Comparison of ENCODE assay signal across 8 mouse cellular contexts in the genomic region with DNA sequence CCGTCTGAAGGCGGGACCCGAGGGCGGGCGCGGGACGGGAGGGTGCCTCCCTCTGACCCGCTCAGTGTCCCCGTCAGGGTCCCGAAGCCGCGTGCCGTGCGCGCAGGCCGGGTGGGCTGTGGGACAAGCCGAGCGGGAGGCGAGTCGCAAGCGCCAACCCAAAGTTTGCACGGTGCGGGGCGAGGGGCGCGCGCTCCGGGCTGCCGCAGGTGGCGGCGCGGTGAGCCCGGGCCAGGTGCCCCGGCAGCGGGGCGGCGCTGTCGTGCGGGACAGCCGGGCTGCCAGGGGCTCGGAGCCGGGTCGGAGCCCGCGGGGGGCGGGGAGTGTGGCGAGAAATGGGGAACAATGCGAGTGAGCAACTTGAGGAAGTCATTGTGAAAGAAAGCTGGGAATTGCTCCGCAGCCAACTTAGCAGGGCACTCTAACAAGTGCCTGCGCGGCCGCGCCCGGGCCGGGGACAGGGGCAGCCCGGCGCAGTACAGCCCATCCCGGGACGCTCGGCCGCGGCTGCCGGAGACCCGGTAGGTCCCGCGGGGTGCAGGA. TPM values are rescaled to one million over a fixed set of nuclear protein-coding genes. Genes with fewer than 3 reads are reported as not detected.
DNase-seq lines count a peak whose midpoint lies in the region.

No protein-coding gene starts in this region.

- DNase-seq in B cell, adult 2 months: peak; percentile 92 to 93
- DNase-seq in adrenal gland, postnatal 14 days: peak; percentile 72
- peak; percentile 7 for DNase-seq in forelimb bud, embryonic 11.5 days (ENCODE audit: low read depth, low spot score)
- DNase-seq in heart, postnatal 4 days: peak; percentile 39
- peak; percentile 32 to 36 for DNase-seq in layer of hippocampus, postnatal 14 days (ENCODE audit: low spot score in 2 of 2)
- peak; percentile 84 for DNase-seq in lung, postnatal 36 days
- DNase-seq in ovary, postnatal 36 days (ENCODE audit: low spot score): peak; percentile 57
- peak; percentile 91 for DNase-seq in thymus, postnatal 25 days

RNA-seq across cellular contexts. Expression of a gene that starts 1.1 kb away (rescaled TPM):
- total RNA-seq in adrenal gland, postnatal 14 days (2021): 6.3 and 23.4 TPM in 2 replicates
- total RNA-seq in heart, postnatal 4 days (2021): 1 to 10 TPM; 1.7 to 1.8 TPM
- total RNA-seq in layer of hippocampus, postnatal 14 days (2021): 1 to 10 TPM; 3.2 to 3.9 TPM

RNA-seq across cellular contexts. Expression of a gene that starts 58.3 kb away (rescaled TPM):
- not detected in 2 replicates for total RNA-seq in adrenal gland, postnatal 14 days (2021)
- total RNA-seq in heart, postnatal 4 days (2021): not detected
- total RNA-seq in layer of hippocampus, postnatal 14 days (2021): not detected

Comparison
In these comparisons a context has a peak if more than half of its experiments do, and no peak if none do; other contexts are left out.
1. Peak in every context shown above with its lines: DNase-seq.
2. DNase-seq: peak in every context shown above with its lines; median percentile 92 in B cell, adult 2 months; 91 in thymus, postnatal 25 days; 84 in lung, postnatal 36 days; 72 in adrenal gland, postnatal 14 days; 57 in ovary, postnatal 36 days; 39 in heart, postnatal 4 days; 34 in layer of hippocampus, postnatal 14 days; 7 in forelimb bud, embryonic 11.5 days.